Mouse (Mus musculus): ENCODE results near the gene Slc35g2. TPM values are rescaled to one million over a fixed set of nuclear protein-coding genes. Genes with fewer than 3 reads are reported as not detected.

Gene Slc35g2
- polyA plus RNA-seq, 1 experiment from 2014 or later, result 16.9 TPM

DNA sequence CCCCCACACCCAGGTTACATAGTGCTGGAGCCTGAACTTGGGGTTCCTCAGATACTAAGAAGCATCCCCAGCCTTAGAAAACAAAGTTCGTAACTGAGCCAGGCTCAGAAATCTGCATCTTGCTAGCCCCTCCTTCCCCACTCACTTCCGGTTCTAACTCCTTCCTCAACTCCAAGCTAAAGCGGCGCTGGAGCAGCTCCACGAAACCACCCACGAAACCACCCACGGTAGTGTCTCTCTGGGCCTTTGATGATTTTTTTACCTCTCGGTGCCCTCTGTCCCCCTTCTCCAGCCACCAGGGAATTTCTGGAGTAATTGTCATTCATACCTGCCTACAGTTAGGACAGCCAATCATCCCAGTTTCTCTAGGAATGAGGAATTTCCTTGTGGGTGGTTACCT is 26.7 kb upstream of the Slc35g2 start, which contains the start of gene Stag1:
Gene Stag1, plus strand, starts transcription at position 253 of the 400 bp plus-strand sequence.
- Histone ChIP-seq H3K4me1 (ENCODE audit: control insufficient read depth, insufficient read depth, low read length) (peaks cover 14% of the 10 kb centered on the region), H3K9ac (replicated peaks; ENCODE audit: low read length) (no peak within 1 kb of the TSS), H3K27ac (replicated peaks; ENCODE audit: low read depth, low read length) (no peak within 1 kb of the TSS), H3K4me2 (ENCODE audit: low read length) (no peak within 1 kb of the TSS), H3K27me3 (ENCODE audit: control insufficient read depth, insufficient read depth, low read length) (no peaks in the 10 kb centered on the region), H3K36me3 (ENCODE audit: control insufficient read depth, insufficient read depth, low read length) (no peaks in the 10 kb centered on the region), H3K4me3 (replicated peaks; ENCODE audit: low read depth, low read length) (no peak within 1 kb of the TSS), H3K9me3 (ENCODE audit: control insufficient read depth, low read length) (0 out of 2 replicates have a peak, but pooled peaks cover 4% of the 10 kb centered on the region)
- ATAC-seq (ENCODE audit: low FRiP score, low TSS enrichment) (no peak), DNase-seq (no peak)
- 87% methylated on average over 8 of the region's 8 CpGs for WGBS

GRCm38 (mm10) chr9:100596317-100596716 is 25.4 kb upstream of the Slc35g2 start:
- DNase-seq (no peak), ATAC-seq (ENCODE audit: low FRiP score, low TSS enrichment) (no peak)
- H3K9ac ChIP-seq (replicated peaks; ENCODE audit: low read length), result no peak overlapping the region

DNA sequence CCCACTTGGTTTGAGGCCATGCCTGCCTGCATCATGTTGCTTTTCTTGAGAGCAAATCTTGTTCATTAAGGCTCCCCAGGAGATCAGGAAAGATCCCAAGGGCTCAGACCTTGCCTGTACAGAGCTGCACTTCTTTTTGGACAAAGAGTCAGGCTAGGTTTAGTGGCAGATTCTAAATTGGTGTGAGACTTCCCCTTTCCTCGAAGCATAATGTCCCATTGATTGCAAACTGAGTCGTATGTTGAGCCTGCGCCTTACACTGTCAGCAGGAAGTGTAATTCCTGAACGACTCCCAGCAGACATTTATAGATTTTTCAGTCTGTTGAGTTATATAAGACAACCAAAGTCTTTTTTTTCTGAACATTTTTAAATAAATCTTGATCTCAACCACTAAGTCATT is 19.6 kb upstream of the Slc35g2 start:
- WGBS, result 87% methylated on average over 4 of the region's 4 CpGs
- Histone ChIP-seq H3K9me3 (ENCODE audit: control insufficient read depth, low read length) (0 out of 2 replicates have a peak, but pooled peaks cover 4% of the 10 kb centered on the region), H3K4me2 (ENCODE audit: low read length) (no peak overlapping the region), H3K4me1 (ENCODE audit: control insufficient read depth, insufficient read depth, low read length) (no peaks in the 10 kb centered on the region), H3K4me3 (replicated peaks; ENCODE audit: low read depth, low read length) (no peak overlapping the region), H3K27me3 (ENCODE audit: control insufficient read depth, insufficient read depth, low read length) (no peaks in the 10 kb centered on the region), H3K9ac (replicated peaks; ENCODE audit: low read length) (no peak overlapping the region), H3K36me3 (ENCODE audit: control insufficient read depth, insufficient read depth, low read length) (no peaks in the 10 kb centered on the region), H3K27ac (replicated peaks; ENCODE audit: low read depth, low read length) (no peak overlapping the region)
- ATAC-seq (ENCODE audit: low FRiP score, low TSS enrichment), result no peak
- DNase-seq, result no peak

More at GRCm38 (mm10) chr9:100596317-100596716, 25.4 kb upstream of the Slc35g2 start:
- Histone ChIP-seq H3K27me3 (ENCODE audit: control insufficient read depth, insufficient read depth, low read length) (no peaks in the 10 kb centered on the region), H3K4me3 (replicated peaks; ENCODE audit: low read depth, low read length) (no peak overlapping the region), H3K36me3 (ENCODE audit: control insufficient read depth, insufficient read depth, low read length) (no peaks in the 10 kb centered on the region), H3K9me3 (ENCODE audit: control insufficient read depth, low read length) (0 out of 2 replicates have a peak, but pooled peaks cover 4% of the 10 kb centered on the region), H3K27ac (replicated peaks; ENCODE audit: low read depth, low read length) (no peak overlapping the region), H3K4me2 (ENCODE audit: low read length) (no peak overlapping the region), H3K4me1 (ENCODE audit: control insufficient read depth, insufficient read depth, low read length) (peaks cover 14% of the 10 kb centered on the region)
- 89% methylated on average over 8 of the region's 8 CpGs for WGBS

DNA sequence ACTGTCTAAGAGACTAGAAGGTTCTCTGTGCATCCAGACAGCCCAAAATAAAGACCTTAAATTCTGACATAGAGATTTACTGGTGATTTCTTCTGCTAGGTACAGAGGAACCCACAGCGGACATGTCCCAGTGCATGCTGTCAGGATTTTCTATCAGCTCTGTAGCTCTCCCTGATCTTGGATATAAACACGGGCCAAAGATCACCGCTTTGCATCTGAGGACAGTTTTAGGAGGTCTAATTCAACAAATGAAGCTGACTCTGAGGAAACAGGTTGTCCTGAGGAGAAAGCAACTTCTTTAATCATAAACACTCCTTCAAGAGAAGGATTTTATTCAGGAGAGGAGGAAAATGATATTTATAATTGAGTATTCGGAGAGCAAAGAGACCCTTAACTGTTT is 13.1 kb upstream of the Slc35g2 start:
- Histone ChIP-seq H3K4me3 (replicated peaks; ENCODE audit: low read depth, low read length) (no peak overlapping the region), H3K36me3 (ENCODE audit: control insufficient read depth, insufficient read depth, low read length) (no peaks in the 10 kb centered on the region), H3K27me3 (ENCODE audit: control insufficient read depth, insufficient read depth, low read length) (no peaks in the 10 kb centered on the region), H3K9me3 (ENCODE audit: control insufficient read depth, low read length) (no peaks in the 10 kb centered on the region), H3K9ac (replicated peaks; ENCODE audit: low read length) (no peak overlapping the region), H3K4me1 (ENCODE audit: control insufficient read depth, insufficient read depth, low read length) (peaks cover 18% of the 10 kb centered on the region), H3K4me2 (ENCODE audit: low read length) (no peak overlapping the region), H3K27ac (replicated peaks; ENCODE audit: low read depth, low read length) (no peak overlapping the region)
- DNase-seq, result no peak
- ATAC-seq (ENCODE audit: low FRiP score, low TSS enrichment), result no peak
- 86% methylated on average over 4 of the region's 4 CpGs for WGBS

GRCm38 (mm10) chr9:100582883-100583575 is 12.1 kb upstream of the Slc35g2 start:
- no peak overlapping the region for H3K4me3 ChIP-seq (replicated peaks; ENCODE audit: low read depth, low read length)
- peak; percentile 41 for DNase-seq
- H3K27ac ChIP-seq (replicated peaks; ENCODE audit: low read depth, low read length), result no peak overlapping the region
- no peak overlapping the region for H3K9ac ChIP-seq (replicated peaks; ENCODE audit: low read length)
- no peak overlapping the region for H3K4me2 ChIP-seq (ENCODE audit: low read length)
- peaks cover 18% of the 10 kb centered on the region for H3K4me1 ChIP-seq (ENCODE audit: control insufficient read depth, insufficient read depth, low read length)
- 48% methylated on average over 13 of the region's 13 CpGs for WGBS
- no peaks in the 10 kb centered on the region for H3K36me3 ChIP-seq (ENCODE audit: control insufficient read depth, insufficient read depth, low read length)
- no peak for ATAC-seq (ENCODE audit: low FRiP score, low TSS enrichment)
- no peaks in the 10 kb centered on the region for H3K27me3 ChIP-seq (ENCODE audit: control insufficient read depth, insufficient read depth, low read length)
- H3K9me3 ChIP-seq (ENCODE audit: control insufficient read depth, low read length), result no peaks in the 10 kb centered on the region

- H3K4me3 ChIP-seq (replicated peaks; ENCODE audit: low read depth, low read length), result no peak overlapping the region
- H3K36me3 ChIP-seq (ENCODE audit: control insufficient read depth, insufficient read depth, low read length), result no peaks in the 10 kb centered on the region
- H3K4me1 ChIP-seq (ENCODE audit: control insufficient read depth, insufficient read depth, low read length), result peaks cover 18% of the 10 kb centered on the region
- no peak overlapping the region for H3K4me2 ChIP-seq (ENCODE audit: low read length)
- WGBS, result 28% methylated on average over 13 of the region's 13 CpGs
- DNase-seq (peak; percentile 81), ATAC-seq (ENCODE audit: low FRiP score, low TSS enrichment) (peak; percentile 63; the same call in 1 of the 2 replicates)
- H3K27me3 ChIP-seq (ENCODE audit: control insufficient read depth, insufficient read depth, low read length), result no peaks in the 10 kb centered on the region
- H3K9ac ChIP-seq (replicated peaks; ENCODE audit: low read length), result no peak overlapping the region
- peak overlapping the region; percentile 60 for H3K27ac ChIP-seq (replicated peaks; ENCODE audit: low read depth, low read length)
- no peaks in the 10 kb centered on the region for H3K9me3 ChIP-seq (ENCODE audit: control insufficient read depth, low read length)
Measured at GRCm38 (mm10) chr9:100581543-100582492, 10.9 kb upstream of the Slc35g2 start.

DNA sequence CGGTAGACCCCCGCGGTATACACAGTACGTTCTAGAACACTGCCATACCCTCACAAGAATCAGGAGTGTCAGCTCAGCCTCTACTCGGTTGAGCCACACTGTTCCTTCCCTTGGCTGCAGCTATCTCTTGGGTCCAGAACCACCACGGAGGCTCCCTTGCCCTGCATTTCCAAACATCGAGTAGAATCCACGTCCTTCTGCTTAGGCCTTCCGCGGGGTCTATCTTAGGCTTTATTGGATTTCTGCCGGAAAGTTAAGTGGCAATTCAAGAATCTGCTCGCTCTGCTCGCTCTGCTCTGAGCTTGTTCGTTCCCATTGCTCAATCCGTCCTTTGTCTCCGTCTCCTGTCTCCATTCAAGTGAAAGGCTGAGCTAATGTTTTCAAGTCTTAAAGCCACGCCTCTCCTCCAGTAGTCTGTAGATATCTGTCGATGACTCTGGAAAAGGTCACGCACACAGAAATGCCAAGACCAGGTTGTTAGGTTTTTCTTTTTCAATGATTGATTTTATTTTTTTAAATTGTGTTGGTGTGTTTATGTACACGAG is 9.4 kb upstream of the Slc35g2 start:
- H3K9ac ChIP-seq (replicated peaks; ENCODE audit: low read length), result no peak overlapping the region
- H3K36me3 ChIP-seq (ENCODE audit: control insufficient read depth, insufficient read depth, low read length), result no peaks in the 10 kb centered on the region
- ATAC-seq (ENCODE audit: low FRiP score, low TSS enrichment) (no peak), DNase-seq (peak; percentile 48)
- WGBS, result 41% methylated on average over 20 of the region's 20 CpGs
- no peak overlapping the region for H3K27ac ChIP-seq (replicated peaks; ENCODE audit: low read depth, low read length)
- H3K4me3 ChIP-seq (replicated peaks; ENCODE audit: low read depth, low read length), result no peak overlapping the region
- no peaks in the 10 kb centered on the region for H3K9me3 ChIP-seq (ENCODE audit: control insufficient read depth, low read length)
- H3K4me2 ChIP-seq (ENCODE audit: low read length), result no peak overlapping the region
- H3K27me3 ChIP-seq (ENCODE audit: control insufficient read depth, insufficient read depth, low read length), result no peaks in the 10 kb centered on the region
- peaks cover 18% of the 10 kb centered on the region for H3K4me1 ChIP-seq (ENCODE audit: control insufficient read depth, insufficient read depth, low read length)

GRCm38 (mm10) chr9:100573942-100574341 is 3.1 kb upstream of the Slc35g2 start:
- Histone ChIP-seq H3K4me3 (replicated peaks; ENCODE audit: low read depth, low read length) (no peak overlapping the region), H3K4me2 (ENCODE audit: low read length) (no peak overlapping the region), H3K9me3 (ENCODE audit: control insufficient read depth, low read length) (no peaks in the 10 kb centered on the region), H3K27me3 (ENCODE audit: control insufficient read depth, insufficient read depth, low read length) (no peaks in the 10 kb centered on the region), H3K27ac (replicated peaks; ENCODE audit: low read depth, low read length) (no peak overlapping the region), H3K9ac (replicated peaks; ENCODE audit: low read length) (no peak overlapping the region), H3K4me1 (ENCODE audit: control insufficient read depth, insufficient read depth, low read length) (peaks cover 9% of the 10 kb centered on the region; the same call in 1 of the 2 replicates), H3K36me3 (ENCODE audit: control insufficient read depth, insufficient read depth, low read length) (no peaks in the 10 kb centered on the region)
- WGBS, result 56% methylated on average over 5 of the region's 5 CpGs
- DNase-seq (no peak), ATAC-seq (ENCODE audit: low FRiP score, low TSS enrichment) (no peak)
